Mouse (Mus musculus): ENCODE data around the gene Nanp. TPM values are rescaled to one million over a fixed set of nuclear protein-coding genes. Genes with fewer than 3 reads are reported as not detected.
A peak's percentile ranks its signal among the peaks of the same experiment; 100 is the strongest.

Gene Nanp
- total RNA-seq (2014; fragmentation: Nextera tagmentation) (35.5 and 42.2 TPM in 2 replicates), total RNA-seq (2017) (26.2 and 38.6 TPM in 2 replicates)

- peak; percentile 83 for ATAC-seq (replicated peaks; ENCODE audit: low FRiP score, low TSS enrichment, poor library complexity, severe bottlenecking)
Observed at GRCm38 (mm10) chr2:151039232-151039695, at the start of gene Nanp, which contains the start of gene Ninl. Gene Nanp, minus strand, starts transcription at chr2:151039398. Gene Ninl, minus strand, starts transcription at chr2:151039382.

DNA sequence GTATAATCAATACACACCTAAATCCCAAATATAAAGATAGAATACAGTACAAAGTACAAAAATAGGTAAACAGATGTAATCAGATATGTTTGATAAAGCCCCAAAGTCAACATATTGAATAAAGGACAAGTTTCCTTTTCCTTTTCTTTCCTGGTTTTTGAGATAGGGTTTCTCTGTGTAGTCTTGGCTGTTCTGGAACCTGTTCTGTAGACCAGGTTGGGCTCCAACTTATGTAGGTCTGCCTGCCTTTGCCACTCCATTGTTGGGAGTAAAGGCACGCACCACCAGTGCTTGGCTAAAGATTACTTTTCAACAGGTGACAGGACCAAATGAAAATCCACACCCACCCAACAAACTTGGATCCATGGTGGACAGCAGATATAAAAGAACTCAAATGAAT lies 17.4 kb upstream of the Nanp start:
- ATAC-seq (replicated peaks; ENCODE audit: low FRiP score, low TSS enrichment, poor library complexity, severe bottlenecking) = no peak

DNA sequence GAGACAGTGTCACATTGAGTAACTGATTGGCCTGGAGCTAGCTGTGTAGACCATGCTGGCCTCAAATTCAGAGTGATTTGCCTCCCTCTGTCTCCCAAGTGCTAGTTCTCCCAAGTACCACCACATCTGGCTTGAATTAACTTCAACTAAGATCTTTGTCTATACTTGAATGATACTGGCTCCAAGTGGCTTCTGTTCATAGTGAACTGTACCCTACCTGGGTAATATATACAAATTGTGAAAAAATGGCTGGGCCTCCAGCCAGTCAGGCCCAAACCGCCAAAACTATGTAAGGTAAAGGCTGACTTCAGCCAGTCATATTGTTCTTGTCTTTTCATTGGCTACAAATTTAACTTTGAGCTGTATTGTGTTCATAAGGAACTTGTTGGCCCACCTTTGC lies 1.2 kb upstream of the Nanp start:
- no peak for ATAC-seq (replicated peaks; ENCODE audit: low FRiP score, low TSS enrichment, poor library complexity, severe bottlenecking)

DNA sequence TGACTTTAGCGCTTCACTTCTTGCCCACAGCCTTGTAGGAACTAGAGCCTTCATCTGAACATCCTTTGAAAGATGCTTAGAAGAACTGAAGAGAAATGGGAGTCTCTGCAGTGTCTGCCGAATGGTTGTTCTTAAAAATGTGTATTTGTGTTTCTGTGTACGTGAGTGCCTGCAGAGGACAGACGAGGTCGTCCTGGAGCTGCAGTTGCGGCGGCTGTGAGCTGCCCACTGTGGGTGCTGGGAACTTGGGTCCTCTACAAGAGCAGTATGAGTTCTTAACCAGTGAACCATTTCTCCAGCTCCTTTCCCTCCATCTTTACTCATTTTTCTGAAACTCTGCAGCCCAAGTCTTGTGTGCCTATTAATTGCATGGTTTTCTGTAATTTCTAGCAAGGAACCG lies 528 bp upstream of the Nanp start:
- ATAC-seq (replicated peaks; ENCODE audit: low FRiP score, low TSS enrichment, poor library complexity, severe bottlenecking) = peak; percentile 7; the same call in 1 of the 2 replicates

GRCm38 (mm10) chr2:151038811-151039222 lies 381 bp downstream of the Nanp start:
- no peak for ATAC-seq (replicated peaks; ENCODE audit: low FRiP score, low TSS enrichment, poor library complexity, severe bottlenecking)

DNA sequence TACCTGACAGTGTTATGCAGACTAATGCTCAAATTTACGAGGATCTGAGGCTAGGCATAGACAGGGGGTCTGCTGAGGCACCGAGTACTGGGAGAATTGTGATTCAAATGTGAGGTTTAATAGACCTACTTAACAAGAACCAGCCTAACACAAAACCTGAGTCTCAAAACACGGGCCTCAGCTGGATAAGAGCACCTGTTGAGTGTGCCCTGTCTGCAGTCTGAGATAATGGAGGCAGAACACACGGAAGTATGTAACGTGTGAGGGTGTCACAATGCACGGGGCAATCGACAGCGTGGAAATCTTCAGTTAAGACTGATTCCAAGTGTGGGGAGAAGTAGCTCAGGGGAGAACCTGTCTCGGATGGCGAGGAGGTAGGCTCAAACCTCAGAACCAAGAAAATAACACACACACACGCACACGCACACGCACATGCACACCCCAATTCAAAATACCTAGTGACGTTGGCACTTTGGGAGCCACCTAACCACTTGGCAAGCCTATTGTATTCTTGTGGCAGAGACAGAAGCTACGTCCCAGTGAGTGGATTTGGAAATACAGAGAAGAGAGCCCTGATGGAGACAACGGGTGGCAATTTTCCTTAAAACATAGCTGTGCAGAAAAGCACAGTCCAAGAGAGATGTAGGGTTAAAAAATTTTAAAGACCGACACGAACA lies 1.2 kb downstream of the Nanp start:
- peak; percentile 87 for ATAC-seq (replicated peaks; ENCODE audit: low FRiP score, low TSS enrichment, poor library complexity, severe bottlenecking)

DNA sequence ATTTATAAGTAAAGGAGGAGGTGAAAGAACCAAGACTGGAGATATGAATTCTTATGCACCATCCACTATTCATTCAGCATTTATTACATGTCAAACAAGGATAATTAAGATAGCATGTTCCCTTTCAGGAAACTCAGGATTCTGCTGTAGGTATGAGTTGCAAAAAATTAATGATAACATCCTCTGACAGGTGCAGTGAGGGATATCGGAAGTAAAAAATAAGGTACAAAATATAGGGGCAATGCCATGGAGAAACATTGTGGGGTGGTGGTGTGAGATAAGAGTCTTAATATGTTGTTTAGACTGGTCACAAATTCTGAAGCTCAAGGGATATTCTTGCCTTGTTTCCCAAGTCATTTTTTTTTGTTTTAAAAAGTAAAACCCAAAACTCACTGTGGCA lies 1.9 kb downstream of the Nanp start:
- ATAC-seq (replicated peaks; ENCODE audit: low FRiP score, low TSS enrichment, poor library complexity, severe bottlenecking) = peak; percentile 16

GRCm38 (mm10) chr2:151036721-151037120 lies 2.5 kb downstream of the Nanp start:
- no peak for ATAC-seq (replicated peaks; ENCODE audit: low FRiP score, low TSS enrichment, poor library complexity, severe bottlenecking)

- ATAC-seq (replicated peaks; ENCODE audit: low FRiP score, low TSS enrichment, poor library complexity, severe bottlenecking) = no peak
Observed at GRCm38 (mm10) chr2:151034435-151034834, 4.8 kb downstream of the Nanp start.

DNA sequence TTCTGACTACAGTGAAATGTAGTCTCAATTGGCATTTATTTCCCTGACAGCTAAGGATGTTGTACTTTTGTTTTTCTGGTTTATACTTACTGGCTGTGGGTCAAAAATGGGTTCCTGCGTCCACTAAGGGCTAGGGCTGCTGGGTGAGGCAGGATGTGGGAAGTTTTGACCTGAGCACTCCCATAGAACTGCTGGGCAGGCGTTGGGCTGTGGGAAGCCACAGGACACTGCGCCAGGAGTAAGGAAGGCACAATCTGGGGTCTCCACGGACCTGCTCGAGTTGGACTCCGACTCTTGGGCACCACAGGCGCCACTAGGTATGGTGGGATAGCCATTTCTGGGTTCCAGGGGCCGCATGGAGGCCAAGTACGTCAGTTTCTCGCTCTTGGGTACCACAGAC lies 18.0 kb downstream of the Nanp start:
- ATAC-seq (replicated peaks; ENCODE audit: low FRiP score, low TSS enrichment, poor library complexity, severe bottlenecking) = no peak

DNA sequence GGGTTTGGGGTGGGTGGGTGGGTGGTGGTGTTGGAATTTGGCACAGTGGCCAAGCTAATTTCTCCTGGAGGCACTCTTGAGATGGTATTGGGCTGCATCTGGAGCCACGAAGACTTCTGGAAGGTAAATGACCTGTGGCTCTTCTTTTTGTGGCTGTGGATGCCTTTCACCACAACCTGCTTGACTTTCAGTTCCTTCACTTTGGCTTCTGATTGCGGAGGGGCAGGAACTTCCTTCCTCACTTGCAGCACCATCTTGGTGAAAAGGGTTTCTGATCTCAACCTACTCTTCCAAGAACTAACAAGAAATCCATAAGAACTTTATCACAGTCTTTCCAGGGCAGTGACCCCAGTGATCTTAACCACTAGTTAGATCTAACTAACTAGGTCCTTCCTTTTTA lies 23.9 kb downstream of the Nanp start:
- no peak for ATAC-seq (replicated peaks; ENCODE audit: low FRiP score, low TSS enrichment, poor library complexity, severe bottlenecking)

GRCm38 (mm10) chr2:151011273-151011672 lies 27.9 kb downstream of the Nanp start:
- ATAC-seq (replicated peaks; ENCODE audit: low FRiP score, low TSS enrichment, poor library complexity, severe bottlenecking) = peak; percentile 72

GRCm38 (mm10) chr2:151009515-151010085 lies 29.6 kb downstream of the Nanp start:
- 0 out of 2 replicates have a peak, but pooled peaks have one; percentile 8 for ATAC-seq (replicated peaks; ENCODE audit: low FRiP score, low TSS enrichment, poor library complexity, severe bottlenecking)

DNA sequence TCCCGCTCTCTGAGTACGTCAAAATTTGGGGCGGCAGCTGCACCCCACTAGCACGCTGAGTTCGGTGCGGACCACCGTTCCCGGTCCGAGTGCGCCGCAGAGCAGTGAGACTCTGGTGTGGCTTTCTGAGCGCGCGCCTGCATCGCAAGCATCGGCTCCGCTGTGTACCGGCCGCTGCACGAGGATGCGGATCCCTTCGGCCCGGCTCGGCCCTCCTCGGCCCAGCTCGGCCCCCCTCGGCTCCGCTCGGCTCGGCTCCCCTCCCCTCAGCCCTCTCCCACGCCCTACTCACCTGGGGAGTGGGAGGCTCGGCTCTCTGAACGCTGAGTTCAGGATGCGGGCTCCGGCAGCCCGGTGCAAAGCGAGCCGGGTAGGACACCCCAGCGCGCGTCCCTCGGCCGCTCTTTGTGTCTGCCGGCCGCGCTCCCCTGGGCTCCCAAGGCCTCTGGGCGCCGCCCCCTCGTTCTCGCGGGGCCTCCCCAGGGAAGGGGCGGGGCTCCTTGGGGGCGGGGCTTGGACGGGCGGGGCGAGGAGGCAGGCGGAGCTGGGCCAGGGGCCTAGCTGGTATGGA lies 30.2 kb downstream of the Nanp start:
- ATAC-seq (replicated peaks; ENCODE audit: low FRiP score, low TSS enrichment, poor library complexity, severe bottlenecking) = peak; percentile 54

- ATAC-seq (replicated peaks; ENCODE audit: low FRiP score, low TSS enrichment, poor library complexity, severe bottlenecking) = peak; percentile 52
Observed at GRCm38 (mm10) chr2:151008517-151008932, 30.7 kb downstream of the Nanp start.

GRCm38 (mm10) chr2:151008006-151008405 lies 31.2 kb downstream of the Nanp start:
- ATAC-seq (replicated peaks; ENCODE audit: low FRiP score, low TSS enrichment, poor library complexity, severe bottlenecking) = no peak

DNA sequence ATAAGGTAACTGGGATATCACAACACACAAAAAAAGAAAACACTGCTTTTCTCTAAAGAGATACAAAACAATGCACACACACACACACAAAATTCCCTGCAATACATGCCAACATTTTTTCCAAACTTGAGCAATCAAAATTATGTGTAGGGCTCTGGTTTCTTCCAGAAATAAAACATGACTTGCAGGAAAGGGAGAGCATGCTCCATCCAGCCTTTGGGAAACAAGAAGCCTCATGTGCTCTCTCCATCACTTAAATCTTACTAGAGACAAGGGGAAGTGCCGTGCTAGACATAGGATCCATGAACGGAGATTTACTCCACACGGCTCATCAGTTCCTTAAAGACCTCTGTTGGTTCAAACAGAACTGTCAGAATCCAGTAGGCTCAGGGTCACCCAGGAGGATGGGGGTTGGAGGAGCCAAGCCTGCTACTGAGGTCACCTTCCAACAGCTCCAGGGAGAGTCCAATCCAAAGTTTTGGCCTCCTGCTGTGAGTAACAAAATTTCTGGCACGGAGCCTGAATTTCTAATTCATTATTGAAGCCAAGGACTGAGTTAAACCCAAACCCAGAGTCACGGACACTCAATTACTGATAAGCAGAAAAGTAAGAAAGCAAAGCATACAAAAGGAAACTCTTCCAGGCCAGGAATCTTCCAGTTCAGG lies 32.8 kb downstream of the Nanp start:
- no peak for ATAC-seq (replicated peaks; ENCODE audit: low FRiP score, low TSS enrichment, poor library complexity, severe bottlenecking)

DNA sequence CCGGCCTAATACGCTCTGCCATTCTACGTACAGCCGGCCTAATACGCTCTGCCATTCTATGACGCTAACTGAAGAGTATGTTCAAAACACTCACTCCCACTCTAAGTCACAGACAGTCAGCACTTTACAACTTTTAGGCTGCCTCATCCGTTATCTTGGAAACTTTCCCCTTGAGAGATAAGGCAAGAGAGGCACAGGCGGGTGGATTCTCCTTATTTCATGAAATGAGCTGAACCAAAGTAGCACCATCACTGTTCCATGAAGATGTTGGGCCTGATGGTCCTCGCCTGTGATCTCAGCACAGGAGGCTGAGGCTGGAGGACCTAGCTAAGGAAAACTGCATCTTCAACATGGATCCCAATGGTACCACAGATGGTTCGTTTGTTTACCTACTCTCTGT lies 34.8 kb downstream of the Nanp start:
- no peak for ATAC-seq (replicated peaks; ENCODE audit: low FRiP score, low TSS enrichment, poor library complexity, severe bottlenecking)

GRCm38 (mm10) chr2:151003796-151004195 lies 35.4 kb downstream of the Nanp start:
- ATAC-seq (replicated peaks; ENCODE audit: low FRiP score, low TSS enrichment, poor library complexity, severe bottlenecking) = no peak

DNA sequence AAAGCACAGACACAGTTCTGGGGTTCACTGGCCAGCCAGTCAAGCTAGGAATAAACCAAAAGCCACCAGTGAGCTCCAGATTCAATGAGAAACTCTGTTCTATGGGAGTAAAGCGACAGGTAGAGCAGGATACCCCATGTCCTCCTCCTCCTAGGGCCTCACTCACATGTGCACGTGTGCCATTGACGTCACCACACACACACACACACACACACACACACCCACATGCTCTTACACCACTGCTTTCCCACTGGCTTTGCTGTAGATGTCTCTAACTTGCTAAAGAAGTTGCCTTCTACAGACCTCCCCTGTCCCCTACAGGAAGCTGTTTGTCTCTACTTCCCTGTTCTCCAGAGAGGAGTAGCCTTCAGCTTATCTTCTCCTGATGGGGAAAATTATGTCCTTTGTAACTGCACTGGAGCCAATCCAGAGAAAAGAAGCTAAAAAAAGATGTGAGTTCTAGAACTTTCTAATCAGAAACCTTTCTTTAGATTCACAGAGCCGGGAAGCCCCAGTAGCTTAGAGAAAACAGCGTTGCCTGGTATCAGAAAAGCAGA lies 37.5 kb downstream of the Nanp start:
- ATAC-seq (replicated peaks; ENCODE audit: low FRiP score, low TSS enrichment, poor library complexity, severe bottlenecking) = no peak

Measured in megakaryocyte-erythroid progenitor cell, adult 5-6 weeks (primary cell).